Mouse (Mus musculus) midbrain, embryonic 11.5 days (tissue): ENCODE measurements around the gene Gm8267. TPM values are rescaled to one million over a fixed set of nuclear protein-coding genes. Genes with fewer than 3 reads are reported as not detected.
"Not testable (repeated sequence)": the region's sequence is repeated elsewhere in the genome, so short reads cannot be mapped to it uniquely, and the experiment has no call there.

Source experiments
- ATAC-seq: fragments of 200-750 bp; cut with Nextera tagmentation; 2 replicates; pipeline ENCODE4 v1.8.0; 2017; ENCODE audit warnings: moderate TSS enrichment, moderate library complexity; ENCODE audit not compliant: low FRiP score
- DNase-seq: peaks from one replicate; pipeline ENCODE4 v3.0.0; 2015; ENCODE audit warnings: low spot score; ENCODE audit errors: missing footprints
- H3K27ac ChIP-seq: fragments of 300-500 bp; sonication (generic); 2 replicates; pipeline ENCODE4 v1.5.1; 2014; ENCODE audit warnings: low read depth, low read length
- H3K27me3 ChIP-seq: fragments of 300-500 bp; sonication (generic); 2 replicates; pipeline ENCODE4 v1.6.1; 2014; ENCODE audit warnings: mild to moderate bottlenecking, low read length, moderate library complexity, mixed read lengths; ENCODE audit not compliant: control insufficient read depth, insufficient read depth
- H3K36me3 ChIP-seq: fragments of 300-500 bp; sonication (generic); 2 replicates; pipeline ENCODE4 v1.6.1; 2014; ENCODE audit warnings: mild to moderate bottlenecking, low read length, moderate library complexity, mixed read lengths; ENCODE audit not compliant: control insufficient read depth, insufficient read depth
- H3K4me1 ChIP-seq: fragments of 300-500 bp; sonication (generic); 2 replicates; pipeline ENCODE4 v1.6.1; 2014; ENCODE audit warnings: low read length; ENCODE audit not compliant: control insufficient read depth, insufficient read depth
- H3K4me2 ChIP-seq: fragments of 300-500 bp; sonication (generic); 2 replicates; pipeline ENCODE4 v1.6.1; 2014; ENCODE audit warnings: mild to moderate bottlenecking, moderate library complexity
- H3K4me3 ChIP-seq: fragments of 300-500 bp; sonication (generic); 2 replicates; pipeline ENCODE4 v1.5.1; 2014; ENCODE audit warnings: low read depth, low read length
- H3K9ac ChIP-seq: fragments of 300-500 bp; sonication (generic); 2 replicates; pipeline ENCODE4 v1.6.1; 2014; ENCODE audit warnings: low read length
- H3K9me3 ChIP-seq: fragments of 300-500 bp; sonication (generic); 2 replicates; pipeline ENCODE4 v1.6.1; 2016; ENCODE audit warnings: low read length; ENCODE audit not compliant: control insufficient read depth
- WGBS: fragments of 180-500 bp; shearing (Covaris S2); extraction: QIAGEN DNeasy Blood & Tissue Kit; methylation state at CpG from one replicate; pipeline ENCODE4 v1.1.7; 2014; 5-methylcytosine and 5-hydroxymethylcytosine counted together
- polyA plus RNA-seq: library from polyadenylated mRNA; unstranded; fragments of >200 nt; fragmentation: Nextera tagmentation; extraction: Ambion mirVana; gene quantifications from 2 replicates; pipeline ENCODE4 v1.2.1, GENCODE M21; 2014

Gm8267 gene
- polyA plus RNA-seq: not detected in 2 replicates

DNA sequence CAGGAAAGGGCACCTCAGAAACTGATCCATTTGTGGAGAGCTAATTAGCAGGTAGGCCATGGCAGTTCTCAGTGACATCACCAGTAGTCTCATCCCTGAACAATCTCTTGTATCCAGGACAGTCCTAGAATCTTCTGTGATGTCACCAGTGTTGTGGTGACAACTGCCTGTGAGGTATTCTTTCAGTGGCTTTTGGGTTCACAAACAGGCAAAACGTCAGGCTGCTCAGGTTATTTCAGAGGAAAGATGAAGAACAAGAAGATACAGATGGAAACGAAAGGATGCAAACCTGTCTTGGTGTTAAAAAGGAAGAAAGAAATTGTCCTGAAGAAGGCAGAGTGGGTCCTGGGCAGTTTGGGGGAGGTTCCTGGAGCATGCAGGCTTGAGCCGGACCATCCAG, at the start of gene Gm8267:
Gene Gm8267, minus strand, starts transcription at position 101 of the 400 bp plus-strand sequence.
- H3K36me3 ChIP-seq: no peaks in the 10 kb centered on the region
- no peak within 1 kb of the TSS for H3K4me2 ChIP-seq
- no peaks in the 10 kb centered on the region for H3K9me3 ChIP-seq
- H3K27ac ChIP-seq: no peak within 1 kb of the TSS
- 84% methylated on average over 3 of the region's 3 CpGs for WGBS
- no peak within 1 kb of the TSS for H3K4me3 ChIP-seq
- ATAC-seq: no peak
- H3K9ac ChIP-seq: no peak within 1 kb of the TSS
- no peaks in the 10 kb centered on the region for H3K27me3 ChIP-seq
- H3K4me1 ChIP-seq: no peaks in the 10 kb centered on the region
- no peak for DNase-seq

DNA sequence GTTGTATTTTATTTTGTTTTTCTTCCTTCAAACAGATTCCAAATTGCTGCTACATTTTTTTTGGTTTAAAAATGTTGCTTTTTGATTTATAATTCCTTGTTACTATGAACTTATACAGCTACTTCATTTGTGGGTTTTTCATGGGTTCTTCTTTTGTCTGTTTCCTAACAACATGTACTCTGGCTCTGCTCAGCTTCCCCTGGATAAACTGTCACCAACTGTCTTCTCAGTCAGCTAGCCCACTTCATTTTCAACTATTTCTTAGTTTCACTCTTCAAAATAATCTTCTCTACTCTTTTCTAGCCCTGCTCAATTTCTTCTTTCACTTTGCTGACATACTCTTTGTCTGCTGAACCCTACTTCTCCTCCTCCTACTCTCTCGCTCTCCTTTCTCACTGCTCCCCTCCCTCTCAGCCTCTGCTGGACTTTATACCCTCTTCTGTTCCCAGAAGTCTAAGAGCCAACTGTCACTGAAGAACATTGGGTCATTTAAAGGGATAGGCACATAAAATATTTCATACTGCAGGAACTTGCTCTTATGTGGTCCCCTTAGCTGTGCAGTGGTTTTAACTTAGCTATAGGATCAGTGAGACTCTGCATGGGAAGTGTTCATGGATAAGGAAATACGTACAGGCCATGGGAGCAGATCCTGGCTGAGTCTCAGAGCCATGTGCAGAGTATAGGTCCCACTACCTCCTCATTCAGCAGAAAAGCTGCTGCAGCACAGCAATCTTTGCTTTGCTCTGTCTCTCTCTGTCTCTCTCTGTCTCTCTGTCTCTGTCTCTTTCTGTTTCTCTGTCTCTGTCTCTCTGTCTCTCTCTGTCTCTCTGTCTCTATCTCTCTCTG, 39.6 kb upstream of the Gm8267 start:
- 73% methylated on average over 2 of the region's 2 CpGs for WGBS
- ATAC-seq: not testable (repeated sequence)

DNA sequence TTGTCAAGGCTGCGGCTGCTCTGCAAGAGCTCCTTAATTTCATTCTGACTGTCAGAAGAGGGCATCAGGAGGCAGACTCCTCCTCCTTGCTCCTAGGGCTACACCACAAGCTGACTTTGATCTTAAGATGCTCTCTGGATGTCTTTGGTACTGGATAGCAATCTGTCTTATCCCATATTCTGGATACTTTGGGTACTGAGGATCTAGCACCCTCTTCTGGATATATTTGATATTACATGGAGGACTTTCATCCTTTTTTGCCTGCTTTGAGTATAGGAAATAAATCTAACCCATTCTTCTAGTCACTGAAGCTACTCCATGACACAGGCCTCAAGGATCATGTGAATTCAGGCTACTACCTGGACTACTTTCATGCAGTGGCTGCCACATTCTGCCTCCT, 7.4 kb downstream of the Gm8267 start:
- WGBS: 69% methylated on average over 1 of the region's 1 CpGs
- not testable (repeated sequence) for DNase-seq, H3K4me3 ChIP-seq, ATAC-seq, H3K9me3 ChIP-seq, H3K27me3 ChIP-seq, H3K4me1 ChIP-seq, H3K9ac ChIP-seq, H3K36me3 ChIP-seq, H3K27ac ChIP-seq, H3K4me2 ChIP-seq

More for the DNA sequence above, 39.6 kb upstream of the Gm8267 start:
- not testable (repeated sequence) for DNase-seq, H3K4me2 ChIP-seq, H3K27ac ChIP-seq, H3K4me1 ChIP-seq, H3K36me3 ChIP-seq, H3K27me3 ChIP-seq, H3K4me3 ChIP-seq, H3K9me3 ChIP-seq, H3K9ac ChIP-seq

DNA sequence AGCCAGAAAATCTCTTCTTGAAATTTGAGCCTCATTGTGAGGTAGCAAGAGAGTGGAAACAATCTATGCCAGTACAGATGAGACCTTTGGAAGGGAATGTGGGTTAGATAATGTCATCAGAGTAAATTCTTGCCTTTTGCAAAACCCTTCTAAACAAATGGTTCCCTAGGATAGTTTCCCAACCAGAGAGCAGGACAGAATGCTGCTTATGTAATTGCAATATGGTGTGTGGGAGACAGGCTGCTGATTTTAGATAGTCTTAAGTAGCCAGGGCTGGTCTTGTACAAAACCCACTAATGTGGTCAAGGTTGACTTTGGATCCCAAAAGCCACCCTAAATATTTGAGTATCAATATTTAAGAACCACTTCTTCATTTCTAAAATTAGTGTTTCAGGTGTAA, 19.4 kb downstream of the Gm8267 start:
- not testable (repeated sequence) for H3K36me3 ChIP-seq, H3K9ac ChIP-seq, DNase-seq, H3K4me3 ChIP-seq, H3K9me3 ChIP-seq, ATAC-seq, H3K4me1 ChIP-seq, H3K27me3 ChIP-seq, H3K27ac ChIP-seq, H3K4me2 ChIP-seq

DNA sequence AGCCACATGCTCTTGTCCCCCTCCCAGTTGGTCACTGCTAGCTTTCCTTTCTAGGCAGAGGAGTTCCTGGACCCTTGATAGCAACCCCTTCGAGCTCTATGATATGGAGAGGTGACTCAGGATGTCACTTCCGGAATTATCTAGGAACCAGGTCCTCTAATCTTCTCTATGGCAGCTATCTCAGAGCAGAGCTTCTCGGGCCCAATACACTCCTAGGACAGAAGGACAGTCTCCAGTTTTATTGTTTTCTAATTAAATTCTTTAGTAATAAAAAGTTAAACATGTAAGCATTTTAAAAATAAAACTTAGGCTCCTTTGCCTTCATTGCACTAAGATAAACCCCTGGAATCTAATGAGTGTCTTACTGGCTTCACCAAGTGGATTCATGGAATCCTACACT, 43.8 kb downstream of the Gm8267 start, which contains the start of gene Gm8257:
Gene Gm8257, minus strand, starts transcription at position 101 of the 400 bp plus-strand sequence.
- H3K9ac ChIP-seq, ATAC-seq, H3K4me1 ChIP-seq, H3K27me3 ChIP-seq, H3K27ac ChIP-seq, DNase-seq, H3K4me2 ChIP-seq, H3K36me3 ChIP-seq, H3K9me3 ChIP-seq, H3K4me3 ChIP-seq: not testable (repeated sequence)
- 94% methylated on average over 3 of the region's 3 CpGs for WGBS

Other genes starting within 250 kb of the Gm8267 start
- not detected in 2 replicates for gene Gm17093, start 232.1 kb downstream of the Gm8267 start, polyA plus RNA-seq
- gene Gm8247, start 167.2 kb downstream of the Gm8267 start, polyA plus RNA-seq: not detected in 2 replicates
- gene Gm5624, start 122.4 kb downstream of the Gm8267 start, polyA plus RNA-seq: not detected in 2 replicates
- not detected in 2 replicates for gene Gm8257, start 43.9 kb downstream of the Gm8267 start, polyA plus RNA-seq
- not detected in 2 replicates for gene Ptgdr, start 109.0 kb upstream of the Gm8267 start, polyA plus RNA-seq
- 0.12 TPM in 1 of 2 replicates, not detected in the other for gene Ptger2, start 237.9 kb upstream of the Gm8267 start, polyA plus RNA-seq